Mouse (Mus musculus): ENCODE data around the gene Ruvbl1.

DNA sequence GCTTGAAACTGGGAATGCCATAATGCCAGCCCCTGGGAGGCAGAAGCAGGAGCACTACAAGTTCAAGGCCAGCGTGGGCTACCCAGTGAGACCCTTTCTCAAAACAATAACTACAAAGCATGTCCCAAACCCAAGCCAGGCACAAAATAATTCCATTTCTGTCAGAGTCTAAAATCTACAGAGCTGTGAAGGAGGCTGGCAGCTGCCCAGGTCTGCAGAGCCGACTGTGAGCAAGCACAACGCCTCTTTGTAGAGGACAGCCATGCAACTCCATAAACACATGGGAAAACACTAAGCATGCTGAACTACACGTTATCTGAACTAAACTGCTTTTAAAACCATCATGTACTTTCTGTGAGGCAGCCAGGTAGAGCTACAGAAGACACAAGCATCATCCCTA, 26.2 kb upstream of the Ruvbl1 start:
- TF ChIP-seq POLR2A (IDR thresholded peaks at IDR 0.05; ENCODE audit: insufficient read depth, low read depth, low read length), result no peak
- no peak for TF ChIP-seq EP300 (IDR thresholded peaks at IDR 0.05; ENCODE audit: insufficient read depth, low read depth, low read length)
- TF ChIP-seq CTCF (IDR thresholded peaks at IDR 0.05), result no peak
